In the genomic region with DNA sequence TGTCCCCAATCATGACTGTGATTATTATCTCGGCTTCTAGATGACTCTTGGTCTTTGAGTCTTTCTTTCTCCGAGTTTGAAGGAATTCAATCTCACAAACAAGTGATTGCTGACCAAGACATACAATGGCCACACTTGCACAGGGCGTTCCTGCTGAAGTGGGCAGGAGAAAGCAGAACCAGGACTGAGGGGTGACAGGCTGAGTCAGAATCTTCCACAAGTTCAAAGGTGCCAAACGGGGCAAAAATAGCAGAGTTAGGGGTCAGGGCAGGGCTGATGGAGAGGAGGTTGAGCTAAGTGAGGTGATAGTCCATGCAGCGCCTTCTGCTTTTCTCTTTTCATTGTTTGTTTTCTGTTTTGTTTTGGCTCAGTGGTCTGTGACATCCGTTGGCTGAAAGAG, we compare ENCODE assay signal across 13 mouse cellular contexts. TPM values are rescaled to one million over a fixed set of nuclear protein-coding genes. Genes with fewer than 3 reads are reported as not detected.
"Had no signal": no experiment of that assay in that cellular context is flagged by ENCODE, and none has a peak within 500 bp of the region (broad histone marks: within the 10 kb centered on the region; RNA-seq: fewer than 3 reads in every experiment).

No protein-coding gene starts in this region.

- ATAC-seq: intestine, embryonic 16.5 days; midbrain, embryonic 16.5 days had no signal

- H3K9me3 ChIP-seq: limb, embryonic 15.5 days; liver, embryonic 13.5 days; midbrain, embryonic 12.5 days had no signal

- DNase-seq: kidney, adult 8-10 months; kidney, postnatal 25 days; liver, embryonic 13.5 days; lung, postnatal 4 days; right cerebral cortex, adult 18-20 months; right cerebral cortex, postnatal 25 days; thymus, postnatal 4 days had no signal

- H3K27me3 ChIP-seq: limb, embryonic 15.5 days; liver, embryonic 13.5 days; midbrain, embryonic 12.5 days had no signal

- H3K9ac ChIP-seq: limb, embryonic 15.5 days; liver, embryonic 13.5 days; midbrain, embryonic 12.5 days had no signal

- H3K36me3 ChIP-seq: limb, embryonic 15.5 days; liver, embryonic 13.5 days; midbrain, embryonic 12.5 days had no signal

- H3K4me3 ChIP-seq: limb, embryonic 15.5 days; liver, embryonic 13.5 days; midbrain, embryonic 12.5 days had no signal

- H3K4me2 ChIP-seq: limb, embryonic 15.5 days; liver, embryonic 13.5 days; midbrain, embryonic 12.5 days had no signal

- H3K27ac ChIP-seq: limb, embryonic 15.5 days; liver, embryonic 13.5 days; midbrain, embryonic 12.5 days; stomach, postnatal 0 days had no signal

- H3K4me1 ChIP-seq: limb, embryonic 15.5 days; midbrain, embryonic 12.5 days had no signal

RNA-seq across cellular contexts. Expression of gene Ptafr, which starts 36.6 kb away (rescaled TPM):
- total RNA-seq: megakaryocyte-erythroid progenitor cell, adult 5-6 weeks had no signal
